Mouse (Mus musculus): ENCODE data around the gene Rspo4. TPM values are rescaled to one million over a fixed set of nuclear protein-coding genes. Genes with fewer than 3 reads are reported as not detected.

Gene Rspo4
- total RNA-seq (2021) = not detected

DNA sequence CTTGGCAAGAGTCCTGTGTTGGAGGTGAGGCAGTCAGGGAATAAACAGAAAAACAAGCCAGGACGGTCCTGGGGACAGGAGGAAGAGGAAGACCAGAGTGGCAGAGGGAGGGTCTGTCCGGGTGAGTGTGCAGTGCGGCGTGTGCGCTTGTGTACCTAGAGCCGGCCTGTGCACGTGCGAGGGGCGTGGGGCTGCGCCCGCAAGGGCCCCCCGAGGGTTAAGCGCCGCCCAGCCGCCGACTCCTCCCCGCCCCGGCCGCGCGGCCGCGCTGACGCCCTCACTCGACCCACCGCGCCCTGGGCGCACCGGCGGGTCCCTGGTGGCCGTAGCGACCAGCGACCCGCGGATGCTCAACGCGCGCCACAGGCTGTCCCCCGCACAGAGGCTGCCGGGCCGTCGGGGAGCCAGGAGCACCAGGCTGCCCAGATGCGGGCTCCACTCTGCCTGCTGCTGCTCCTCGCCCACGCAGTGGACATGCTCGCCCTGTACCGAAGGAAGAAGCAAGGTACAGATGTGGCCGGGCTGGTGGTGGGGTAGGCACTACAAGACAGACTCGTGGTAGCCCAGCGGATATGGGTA, at the start of gene Rspo4:
Gene Rspo4 (plus strand): TSS at position 280 of the 579 bp plus-strand sequence.
- intact Hi-C loops (cut with DNase I) = no loop called here
- DNase-seq = no peak

GRCm38 (mm10) chr2:151815586-151815985, 27.1 kb upstream of the Rspo4 start:
- intact Hi-C loops (cut with DNase I) = no loop called here
- DNase-seq = no peak

- DNase-seq = no peak
- intact Hi-C loops (cut with DNase I) = no loop called here
These were observed 19.6 kb downstream of the Rspo4 start for GRCm38 (mm10) chr2:151862257-151862810.

DNA sequence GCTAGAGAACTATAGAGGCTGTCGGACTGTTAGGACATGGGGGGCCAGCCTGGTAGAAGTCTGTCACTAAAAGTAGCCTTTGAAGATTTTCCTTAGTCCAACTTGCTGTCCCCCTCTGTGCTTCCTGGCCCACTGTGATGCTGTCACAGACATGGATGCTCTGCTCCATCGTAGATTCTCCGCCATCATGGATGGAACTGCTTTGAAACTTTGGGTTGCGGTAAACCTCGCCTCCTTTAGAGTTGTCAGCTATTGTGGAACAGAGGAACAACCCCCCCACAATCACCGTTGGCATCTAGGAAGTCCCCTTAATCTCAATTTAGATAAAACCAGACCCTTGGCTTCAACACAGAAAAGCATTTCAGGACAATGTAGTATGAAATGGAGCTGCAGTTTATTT, 22.2 kb downstream of the Rspo4 start:
- intact Hi-C loops (cut with DNase I) = no loop called here
- no peak for DNase-seq

DNA sequence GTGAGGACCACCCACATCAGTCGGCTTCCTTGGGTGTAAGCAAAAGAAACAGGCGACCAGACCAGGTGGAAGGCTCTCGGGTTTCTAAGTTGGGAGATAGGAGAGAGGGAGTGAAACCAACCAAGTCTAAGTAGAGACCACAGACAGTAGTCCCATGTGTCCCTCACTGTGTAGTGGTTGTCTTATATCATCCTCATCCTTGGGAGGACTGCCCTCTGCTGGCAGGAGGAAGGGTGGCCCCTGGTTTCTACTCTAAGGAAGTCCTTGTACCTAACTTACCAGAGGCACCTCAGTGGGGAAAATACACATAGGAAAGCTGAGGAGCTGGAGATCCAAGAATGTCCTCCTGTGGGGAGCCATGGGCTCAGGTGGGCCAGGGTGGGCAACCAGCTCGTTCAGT, 23.8 kb downstream of the Rspo4 start:
- peak; percentile 12 to 38 for DNase-seq
- intact Hi-C loops (cut with DNase I) = loop anchor here (2.0 kb wide), 1 partner anchor 118 kb away; no protein-coding TSS in a partner anchor

DNA sequence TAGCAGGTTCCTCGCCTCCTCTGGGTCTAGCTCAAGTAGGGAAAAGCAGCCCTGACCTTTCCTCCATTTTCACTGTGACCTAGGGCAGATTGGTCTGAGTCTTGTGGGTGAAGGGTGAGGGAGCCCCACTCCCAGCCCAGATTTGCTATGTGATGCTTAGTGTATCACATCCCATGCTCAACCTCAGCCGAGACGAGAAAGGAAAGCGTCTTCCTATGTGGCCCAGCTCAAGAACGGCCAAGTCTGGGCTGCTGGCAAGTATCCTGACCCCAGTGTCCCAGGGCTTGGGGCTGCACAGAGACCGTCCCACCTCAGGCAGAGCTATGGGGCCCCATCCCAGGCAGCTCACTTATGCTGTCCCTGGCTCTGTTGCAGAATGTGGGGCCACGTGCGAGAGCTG, 25.5 kb downstream of the Rspo4 start:
- no peak for DNase-seq
- intact Hi-C loops (cut with DNase I) = no loop called here

- intact Hi-C loops (cut with DNase I) = no loop called here
- DNase-seq = peak; percentile 17 to 24
These were observed 31.8 kb downstream of the Rspo4 start for GRCm38 (mm10) chr2:151874551-151874950.

GRCm38 (mm10) chr2:151876012-151876485, 33.3 kb downstream of the Rspo4 start:
- intact Hi-C loops (cut with DNase I) = loop anchor here (1.0 to 2.0 kb wide), 2 partner anchors 55 to 118 kb away; no protein-coding TSS in a partner anchor
- DNase-seq = peak; percentile 46 to 64

GRCm38 (mm10) chr2:151878645-151879044, 35.9 kb downstream of the Rspo4 start:
- DNase-seq = no peak

GRCm38 (mm10) chr2:151879760-151880159, 37.0 kb downstream of the Rspo4 start:
- intact Hi-C loops (cut with DNase I) = no loop called here
- no peak for DNase-seq

More at GRCm38 (mm10) chr2:151878645-151879044, 35.9 kb downstream of the Rspo4 start:
- intact Hi-C loops (cut with DNase I) = no loop called here

GRCm38 (mm10) chr2:151891031-151891430, 48.3 kb downstream of the Rspo4 start:
- intact Hi-C loops (cut with DNase I) = no loop called here

DNA sequence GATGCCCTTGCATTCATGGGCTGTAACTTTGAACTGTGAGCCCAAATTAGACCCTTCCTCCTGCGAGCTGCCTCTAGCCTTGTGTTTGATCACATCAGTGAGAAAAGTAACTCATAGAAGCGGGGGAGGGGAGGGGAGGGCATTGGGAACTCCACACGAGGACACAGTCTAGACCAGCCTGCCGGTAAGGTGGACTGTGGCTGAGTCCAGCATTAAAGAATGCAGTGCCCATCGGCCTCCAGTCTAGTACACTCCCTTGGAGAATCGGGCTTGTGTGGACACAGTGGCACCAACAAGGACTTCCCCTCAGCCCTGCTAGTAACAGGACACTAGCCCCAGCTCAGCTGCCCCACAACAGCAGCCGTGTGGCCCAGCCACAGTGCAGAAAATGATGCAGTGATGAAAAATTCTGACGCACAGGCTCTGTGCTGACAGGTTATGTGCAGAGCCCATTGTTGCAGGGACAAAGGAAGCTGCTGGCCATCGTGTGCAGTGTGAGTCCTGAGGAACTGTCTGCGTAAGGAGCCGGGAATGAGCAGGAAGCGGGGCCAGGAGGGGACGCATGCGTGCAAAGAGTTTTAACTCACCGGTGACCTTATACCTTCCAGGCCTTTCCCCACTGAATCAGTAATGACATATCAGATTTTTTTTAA, 50.5 kb downstream of the Rspo4 start:
- intact Hi-C loops (cut with DNase I) = no loop called here

More at GRCm38 (mm10) chr2:151891031-151891430, 48.3 kb downstream of the Rspo4 start:
- no peak for DNase-seq

GRCm38 (mm10) chr2:151894209-151894980, 51.7 kb downstream of the Rspo4 start:
- intact Hi-C loops (cut with DNase I) = no loop called here
- DNase-seq = no peak

More for the DNA sequence above, 50.5 kb downstream of the Rspo4 start:
- DNase-seq = no peak

DNA sequence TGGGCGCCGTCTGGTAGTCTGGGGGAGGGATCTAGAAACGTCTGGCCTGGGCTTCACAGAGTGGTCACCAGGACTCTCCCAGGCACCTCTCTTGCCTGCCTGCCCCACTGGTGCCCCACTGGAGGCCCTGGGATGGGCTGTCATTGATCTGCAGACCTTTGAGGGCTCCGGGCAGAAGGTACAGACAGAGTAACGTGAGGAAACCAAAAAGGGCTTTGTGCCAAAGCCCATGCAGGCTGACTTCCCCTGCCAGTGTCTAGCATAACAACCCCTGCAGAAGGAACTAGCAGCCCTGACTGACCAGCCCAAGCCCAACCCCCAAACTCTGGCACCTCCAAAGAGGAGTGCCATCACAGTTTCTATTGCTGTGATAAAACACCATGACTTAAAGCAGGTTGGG, 53.2 kb downstream of the Rspo4 start:
- intact Hi-C loops (cut with DNase I) = no loop called here
- no peak for DNase-seq

DNA sequence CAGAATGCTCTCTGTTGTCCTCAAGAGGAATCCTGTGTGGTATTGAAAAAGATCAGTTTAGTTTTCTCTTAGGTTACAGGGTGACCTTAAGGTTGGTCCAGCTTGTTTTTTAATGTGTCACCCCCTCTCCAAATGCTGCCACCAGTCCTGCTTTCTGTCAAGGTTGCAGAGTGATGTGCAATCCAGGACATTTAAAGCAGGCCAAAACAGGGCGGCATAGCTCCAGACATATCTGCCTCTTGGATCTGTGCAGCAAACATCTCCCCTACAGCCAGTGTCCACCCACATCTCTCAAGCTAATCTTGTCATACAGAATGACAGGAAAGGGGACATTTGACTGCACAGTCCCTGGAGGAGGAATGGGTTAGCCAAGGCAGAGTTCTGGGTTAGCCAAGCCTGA, 55.4 kb downstream of the Rspo4 start:
- intact Hi-C loops (cut with DNase I) = no loop called here
- no peak for DNase-seq

- DNase-seq = no peak
- intact Hi-C loops (cut with DNase I) = no loop called here
These were observed 58.1 kb downstream of the Rspo4 start for GRCm38 (mm10) chr2:151900845-151901244.

DNA sequence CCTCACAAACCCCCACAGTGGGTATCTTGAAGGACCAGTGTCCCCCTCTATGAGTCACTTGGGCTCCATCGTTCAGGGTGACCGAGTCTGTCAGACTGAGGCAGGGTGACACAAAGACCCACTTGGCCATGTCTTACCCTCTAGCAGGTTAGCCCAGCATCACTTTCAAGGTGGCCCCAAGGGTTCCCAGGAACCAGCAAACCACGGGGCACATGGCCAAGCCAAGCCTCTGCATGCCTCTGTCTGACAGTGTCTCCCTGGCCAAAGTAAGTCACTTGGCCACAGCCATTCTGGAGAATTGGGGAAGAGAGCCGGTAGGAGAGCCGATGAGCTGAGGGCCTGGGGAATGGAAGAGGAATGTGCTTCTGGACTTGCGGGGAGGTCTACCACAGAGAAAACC, 60.5 kb downstream of the Rspo4 start:
- no peak for DNase-seq
- intact Hi-C loops (cut with DNase I) = no loop called here

DNA sequence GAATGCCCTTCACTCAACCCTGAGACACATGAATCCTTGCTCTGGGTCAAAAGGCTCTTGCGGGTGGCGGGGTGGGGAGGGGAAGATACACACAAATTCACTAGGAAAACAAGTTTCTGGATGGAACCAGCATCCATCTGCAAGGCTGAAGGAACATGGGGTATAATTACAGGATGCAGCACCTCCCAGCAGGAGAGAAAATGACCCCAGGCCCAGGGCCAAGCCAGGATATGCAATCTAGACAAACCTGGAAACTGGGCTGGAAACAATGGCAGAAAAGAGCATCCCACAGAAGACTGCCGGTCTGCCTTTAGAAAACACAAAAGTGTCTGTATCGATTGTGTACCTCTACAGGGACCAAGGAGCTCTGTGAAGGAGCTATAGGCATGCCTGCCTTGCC, 61.2 kb downstream of the Rspo4 start:
- DNase-seq = no peak
- intact Hi-C loops (cut with DNase I) = no loop called here

- intact Hi-C loops (cut with DNase I) = no loop called here
- no peak for DNase-seq
These were observed 61.9 kb downstream of the Rspo4 start for GRCm38 (mm10) chr2:151904636-151905035.

DNA sequence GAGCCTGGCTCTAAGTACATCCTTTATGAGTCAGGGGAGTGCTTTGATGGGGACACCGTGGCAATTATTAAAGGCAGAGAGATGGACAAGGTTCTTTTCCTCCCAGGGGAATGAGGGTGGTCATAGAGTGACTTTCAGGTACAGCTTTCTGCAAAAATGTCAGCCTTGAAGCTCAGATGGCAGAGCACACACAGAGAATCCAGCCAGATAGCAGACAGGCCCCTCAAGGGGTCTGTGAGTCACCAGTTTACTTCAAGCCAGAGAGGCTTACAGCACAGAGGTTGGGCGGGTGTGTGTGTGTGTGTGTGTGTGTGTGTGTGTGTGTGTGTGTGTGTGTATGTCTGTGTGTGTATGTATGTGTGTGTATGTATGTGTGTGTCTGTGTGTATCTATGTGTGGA, 64.3 kb downstream of the Rspo4 start:
- intact Hi-C loops (cut with DNase I) = no loop called here
- DNase-seq = no peak

DNA sequence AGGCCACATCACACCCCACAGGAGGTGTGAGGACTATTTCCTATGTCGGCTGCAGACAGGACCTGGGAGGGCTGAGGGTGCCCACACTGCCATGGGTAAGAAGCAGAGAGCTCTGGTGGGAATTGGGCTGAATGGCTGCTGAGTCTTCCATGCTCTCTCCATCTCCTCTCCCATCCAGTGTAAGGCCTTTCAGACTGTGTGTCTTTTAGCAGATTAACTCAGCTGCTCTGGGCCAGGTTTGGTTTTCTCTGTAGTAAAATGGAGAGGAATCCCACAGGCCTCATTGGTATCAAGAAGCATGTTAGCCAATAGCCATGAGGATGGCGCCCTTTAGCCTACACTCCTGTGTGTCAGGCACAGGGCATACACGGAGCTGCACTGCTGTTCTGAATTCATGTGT, 66.7 kb downstream of the Rspo4 start:
- intact Hi-C loops (cut with DNase I) = no loop called here

More for the DNA sequence above, 66.7 kb downstream of the Rspo4 start:
- DNase-seq = no peak

Measured in heart, postnatal 36 days (tissue).